Mouse (Mus musculus): Measurements from ENCODE around the gene Gm10840.

Gene Gm10840

GRCm38 (mm10) chr11:106159921-106160840 is 469 bp upstream of the Gm10840 start:
- DNase-seq, result peak; percentile 87

- no peak for DNase-seq
Observed at GRCm38 (mm10) chr11:106162237-106162636, 1.6 kb downstream of the Gm10840 start.

- peak; percentile 61 for DNase-seq
Observed at GRCm38 (mm10) chr11:106163546-106163945, 2.9 kb downstream of the Gm10840 start.

- DNase-seq, result no peak
Observed at GRCm38 (mm10) chr11:106164601-106165180, 4.0 kb downstream of the Gm10840 start.

- no peak for DNase-seq
Observed at GRCm38 (mm10) chr11:106167435-106167834, 6.8 kb downstream of the Gm10840 start.

- no peak for DNase-seq
Observed at GRCm38 (mm10) chr11:106170807-106171206, 10.2 kb downstream of the Gm10840 start.

- DNase-seq, result no peak
Observed at GRCm38 (mm10) chr11:106173228-106173627, 12.6 kb downstream of the Gm10840 start.

- peak; percentile 71 for DNase-seq
Observed at GRCm38 (mm10) chr11:106174372-106174771, 13.7 kb downstream of the Gm10840 start.

- DNase-seq, result no peak
Observed at GRCm38 (mm10) chr11:106175081-106175480, 14.4 kb downstream of the Gm10840 start.

- DNase-seq, result no peak
Observed at GRCm38 (mm10) chr11:106176372-106176771, 15.7 kb downstream of the Gm10840 start.

- no peak for DNase-seq
Observed at GRCm38 (mm10) chr11:106178036-106178782, 17.6 kb downstream of the Gm10840 start.

GRCm38 (mm10) chr11:106179711-106180448 is 19.2 kb downstream of the Gm10840 start:
- DNase-seq, result no peak

- DNase-seq, result no peak
Observed at GRCm38 (mm10) chr11:106180449-106180801, 19.8 kb downstream of the Gm10840 start.

- DNase-seq, result no peak
Observed at GRCm38 (mm10) chr11:106187326-106187725, 26.7 kb downstream of the Gm10840 start.

- DNase-seq, result no peak
Observed at GRCm38 (mm10) chr11:106191716-106192115, 31.1 kb downstream of the Gm10840 start.

GRCm38 (mm10) chr11:106192241-106192640 is 31.6 kb downstream of the Gm10840 start:
- no peak for DNase-seq

GRCm38 (mm10) chr11:106192657-106193370 is 32.2 kb downstream of the Gm10840 start:
- DNase-seq, result peak; percentile 39

GRCm38 (mm10) chr11:106193371-106194154 is 32.9 kb downstream of the Gm10840 start:
- DNase-seq, result peak; percentile 98

GRCm38 (mm10) chr11:106194155-106194541 is 33.5 kb downstream of the Gm10840 start:
- DNase-seq, result no peak

- no peak for DNase-seq
Observed at GRCm38 (mm10) chr11:106194891-106195290, 34.2 kb downstream of the Gm10840 start.

- DNase-seq, result no peak
Observed at GRCm38 (mm10) chr11:106195341-106195740, 34.7 kb downstream of the Gm10840 start.

Measured in kidney, postnatal 14 days (tissue).